Mouse (Mus musculus): ENCODE data around the gene Sppl3. TPM values are rescaled to one million over a fixed set of nuclear protein-coding genes. Genes with fewer than 3 reads are reported as not detected.

Sppl3 gene
- polyA plus RNA-seq, 1 experiment from 2014 or later: 39.9 TPM

DNA sequence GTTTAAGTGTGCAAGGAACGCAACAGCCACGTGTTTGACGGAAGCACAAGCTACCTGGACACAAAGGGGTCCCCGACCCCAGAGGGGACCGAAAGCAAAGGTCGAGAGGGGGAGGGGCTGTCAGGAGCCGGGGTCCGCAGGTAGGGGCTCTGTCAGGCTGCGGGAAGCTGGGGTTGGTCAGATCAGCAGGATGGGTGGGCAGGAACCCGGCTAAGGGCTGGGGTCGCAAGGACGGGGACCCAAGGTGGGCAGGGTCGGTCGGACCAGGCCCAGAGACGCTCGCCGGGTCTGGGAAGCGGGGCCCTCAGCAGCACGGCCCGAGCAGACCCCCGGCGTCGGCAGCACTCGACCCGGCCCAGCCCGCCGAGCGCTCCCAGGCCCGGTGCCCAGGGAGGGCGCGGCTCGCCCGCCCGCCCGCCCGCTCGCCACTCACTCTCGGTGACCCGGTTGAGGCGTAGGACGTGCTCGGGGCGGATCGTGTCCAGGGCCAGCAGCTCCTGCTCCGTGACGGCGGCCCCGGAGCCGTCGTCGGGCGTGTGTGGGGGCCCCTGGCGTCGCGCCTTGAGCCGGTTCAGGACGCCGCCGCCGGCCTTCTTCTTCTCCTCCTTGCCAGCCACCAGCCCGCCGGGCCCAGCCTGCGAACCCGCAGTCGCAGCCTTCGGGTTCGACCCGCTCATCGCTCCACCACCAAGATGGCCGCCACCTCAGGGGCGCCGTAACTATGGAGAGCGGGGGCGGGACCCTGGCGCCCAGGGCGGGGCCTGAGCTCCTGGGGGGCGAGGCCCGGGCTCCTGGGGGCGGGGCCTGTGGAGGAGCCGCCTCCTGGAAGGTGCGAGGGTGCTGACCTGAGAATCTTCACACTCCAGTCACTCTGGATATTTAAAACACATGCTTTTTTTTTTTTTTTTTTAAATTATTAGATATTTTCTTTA lies 123.6 kb downstream of the Sppl3 start, which contains the start of gene Unc119b:
Unc119b (minus strand) TSS at position 742 of the 932 bp plus-strand sequence.
- Histone ChIP-seq H3K4me3 (ENCODE audit: control insufficient read depth in 1 of 2, insufficient read depth in 1 of 2, low read depth in 1 of 2, low read length in 2 of 2) (peak within 1 kb of the TSS; percentile 58 to 62), H3K36me3 (ENCODE audit: control insufficient read depth, insufficient read depth, low read length) (peaks cover 7% of the 10 kb centered on the region), H3K9me3 (ENCODE audit: control insufficient read depth, low read length) (no peaks in the 10 kb centered on the region), H3K4me2 (ENCODE audit: low read length) (peak within 1 kb of the TSS; percentile 89), H3K4me1 (ENCODE audit: control insufficient read depth in 2 of 2, insufficient read depth in 2 of 2, low read length in 2 of 2) (peaks cover 7 to 17% of the 10 kb centered on the region in 2 experiments), H3K9ac (ENCODE audit: low read length) (peak within 1 kb of the TSS; percentile 80), H3K27ac (replicated peaks in 1 of 2; ENCODE audit: control insufficient read depth in 1 of 2, insufficient read depth in 1 of 2, low read depth in 2 of 2, low read length in 2 of 2) (no peak within 1 kb of the TSS), H3K27me3 (ENCODE audit: control insufficient read depth, insufficient read depth, low read length) (no peaks in the 10 kb centered on the region)
- under 1% methylated on average over 73 of the region's 81 CpGs for WGBS
- peak; percentile 92 for ATAC-seq (ENCODE audit: insufficient number of reproducible peaks, insufficient read depth, low FRiP score, low read depth)

DNA sequence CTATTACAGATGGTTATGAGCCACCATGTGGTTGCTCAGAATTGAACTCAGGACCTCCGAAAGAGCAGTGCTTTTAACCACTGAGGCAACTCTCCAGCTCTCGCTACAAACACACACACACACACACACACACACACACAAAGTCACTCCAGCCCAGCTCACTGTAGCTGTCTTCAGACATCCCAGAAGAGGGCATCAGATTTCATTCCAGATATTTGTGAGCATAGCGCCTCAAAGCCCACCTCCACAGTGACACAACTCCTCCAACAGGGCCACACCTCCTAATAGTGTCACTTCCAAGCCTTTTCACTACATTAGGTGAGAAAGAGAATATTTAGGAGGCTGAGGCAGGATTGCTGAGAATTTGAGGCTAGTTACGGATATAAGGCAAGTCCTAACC lies 128.2 kb downstream of the Sppl3 start:
- Histone ChIP-seq H3K27me3 (ENCODE audit: control insufficient read depth, insufficient read depth, low read length) (no peaks in the 10 kb centered on the region), H3K4me3 (ENCODE audit: control insufficient read depth in 1 of 2, insufficient read depth in 1 of 2, low read depth in 1 of 2, low read length in 2 of 2) (no peak overlapping the region), H3K4me1 (ENCODE audit: control insufficient read depth in 2 of 2, insufficient read depth in 2 of 2, low read length in 2 of 2) (peaks cover 1 to 3% of the 10 kb centered on the region in 2 experiments), H3K9me3 (ENCODE audit: control insufficient read depth, low read length) (no peaks in the 10 kb centered on the region), H3K27ac (replicated peaks in 1 of 2; ENCODE audit: control insufficient read depth in 1 of 2, insufficient read depth in 1 of 2, low read depth in 2 of 2, low read length in 2 of 2) (no peak overlapping the region), H3K4me2 (ENCODE audit: low read length) (no peak overlapping the region), H3K36me3 (ENCODE audit: control insufficient read depth, insufficient read depth, low read length) (peaks cover 10% of the 10 kb centered on the region), H3K9ac (ENCODE audit: low read length) (no peak overlapping the region)
- no peak for ATAC-seq (ENCODE audit: insufficient number of reproducible peaks, insufficient read depth, low FRiP score, low read depth)
- WGBS: 77% methylated on average over 4 of the region's 4 CpGs

- Histone ChIP-seq H3K4me3 (ENCODE audit: control insufficient read depth in 1 of 2, insufficient read depth in 1 of 2, low read depth in 1 of 2, low read length in 2 of 2) (no peak overlapping the region), H3K9me3 (ENCODE audit: control insufficient read depth, low read length) (no peaks in the 10 kb centered on the region), H3K27me3 (ENCODE audit: control insufficient read depth, insufficient read depth, low read length) (no peaks in the 10 kb centered on the region), H3K9ac (ENCODE audit: low read length) (no peak overlapping the region), H3K36me3 (ENCODE audit: control insufficient read depth, insufficient read depth, low read length) (peaks cover 25% of the 10 kb centered on the region), H3K4me1 (ENCODE audit: control insufficient read depth in 2 of 2, insufficient read depth in 2 of 2, low read length in 2 of 2) (peaks cover 0 to 3% of the 10 kb centered on the region in 2 experiments; a peak in 1 of 4 replicates), H3K4me2 (ENCODE audit: low read length) (no peak overlapping the region), H3K27ac (replicated peaks in 1 of 2; ENCODE audit: control insufficient read depth in 1 of 2, insufficient read depth in 1 of 2, low read depth in 2 of 2, low read length in 2 of 2) (no peak overlapping the region)
- WGBS: 67% methylated on average over 3 of the region's 3 CpGs
- ATAC-seq (ENCODE audit: insufficient number of reproducible peaks, insufficient read depth, low FRiP score, low read depth): no peak
Observed at GRCm38 (mm10) chr5:115140726-115141125, 129.8 kb downstream of the Sppl3 start.

DNA sequence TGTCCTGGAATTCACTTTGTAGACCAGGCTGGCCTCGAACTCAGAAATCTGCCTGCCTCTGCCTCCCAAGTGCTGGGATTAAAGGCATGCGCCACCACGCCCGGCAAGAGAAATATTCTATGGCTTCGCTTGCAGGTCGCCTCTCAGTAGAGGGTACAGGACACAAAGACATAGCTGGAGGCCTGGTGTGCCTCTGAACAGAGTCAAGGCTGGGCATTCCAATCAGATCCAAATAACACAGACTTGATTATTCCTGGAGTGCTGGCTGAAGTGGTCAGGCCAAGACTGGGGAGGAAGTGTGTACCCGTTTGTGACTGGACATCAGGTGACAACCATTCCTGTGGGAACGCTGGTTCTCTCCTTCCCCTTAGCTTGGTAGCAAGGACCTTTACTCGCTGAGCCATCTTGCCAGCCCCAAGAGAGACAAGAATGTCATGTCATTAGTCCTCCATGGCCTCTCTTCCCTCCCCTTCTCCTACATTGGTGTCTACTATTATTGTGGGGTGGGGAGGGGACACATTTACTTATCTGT lies 131.3 kb downstream of the Sppl3 start:
- H3K27ac ChIP-seq (replicated peaks in 1 of 2; ENCODE audit: control insufficient read depth in 1 of 2, insufficient read depth in 1 of 2, low read depth in 2 of 2, low read length in 2 of 2): no peak overlapping the region
- H3K27me3 ChIP-seq (ENCODE audit: control insufficient read depth, insufficient read depth, low read length): no peaks in the 10 kb centered on the region
- no peak for ATAC-seq (ENCODE audit: insufficient number of reproducible peaks, insufficient read depth, low FRiP score, low read depth)
- no peak overlapping the region for H3K4me3 ChIP-seq (ENCODE audit: control insufficient read depth in 1 of 2, insufficient read depth in 1 of 2, low read depth in 1 of 2, low read length in 2 of 2)
- no peaks in the 10 kb centered on the region for H3K9me3 ChIP-seq (ENCODE audit: control insufficient read depth, low read length)
- H3K36me3 ChIP-seq (ENCODE audit: control insufficient read depth, insufficient read depth, low read length): peaks cover 40% of the 10 kb centered on the region
- H3K4me1 ChIP-seq (ENCODE audit: control insufficient read depth in 2 of 2, insufficient read depth in 2 of 2, low read length in 2 of 2): peaks cover 0 to 3% of the 10 kb centered on the region in 2 experiments; a peak in 1 of 4 replicates
- no peak overlapping the region for H3K9ac ChIP-seq (ENCODE audit: low read length)
- no peak overlapping the region for H3K4me2 ChIP-seq (ENCODE audit: low read length)
- WGBS: 90% methylated on average over 9 of the region's 9 CpGs

GRCm38 (mm10) chr5:115143552-115143951 lies 132.6 kb downstream of the Sppl3 start:
- WGBS: 71% methylated on average over 10 of the region's 10 CpGs
- Histone ChIP-seq H3K4me3 (ENCODE audit: control insufficient read depth in 1 of 2, insufficient read depth in 1 of 2, low read depth in 1 of 2, low read length in 2 of 2) (no peak overlapping the region), H3K4me2 (ENCODE audit: low read length) (no peak overlapping the region), H3K9me3 (ENCODE audit: control insufficient read depth, low read length) (no peaks in the 10 kb centered on the region), H3K4me1 (ENCODE audit: control insufficient read depth in 2 of 2, insufficient read depth in 2 of 2, low read length in 2 of 2) (peaks cover 0 to 3% of the 10 kb centered on the region in 2 experiments; a peak in 1 of 4 replicates), H3K27ac (replicated peaks in 1 of 2; ENCODE audit: control insufficient read depth in 1 of 2, insufficient read depth in 1 of 2, low read depth in 2 of 2, low read length in 2 of 2) (no peak overlapping the region), H3K9ac (ENCODE audit: low read length) (no peak overlapping the region), H3K27me3 (ENCODE audit: control insufficient read depth, insufficient read depth, low read length) (no peaks in the 10 kb centered on the region), H3K36me3 (ENCODE audit: control insufficient read depth, insufficient read depth, low read length) (peaks cover 54% of the 10 kb centered on the region)
- no peak for ATAC-seq (ENCODE audit: insufficient number of reproducible peaks, insufficient read depth, low FRiP score, low read depth)

- Histone ChIP-seq H3K27me3 (ENCODE audit: control insufficient read depth, insufficient read depth, low read length) (no peaks in the 10 kb centered on the region), H3K4me1 (ENCODE audit: control insufficient read depth in 2 of 2, insufficient read depth in 2 of 2, low read length in 2 of 2) (peaks cover 0 to 3% of the 10 kb centered on the region in 2 experiments; a peak in 1 of 4 replicates), H3K4me2 (ENCODE audit: low read length) (no peak overlapping the region), H3K36me3 (ENCODE audit: control insufficient read depth, insufficient read depth, low read length) (peaks cover 62% of the 10 kb centered on the region), H3K4me3 (ENCODE audit: control insufficient read depth in 1 of 2, insufficient read depth in 1 of 2, low read depth in 1 of 2, low read length in 2 of 2) (no peak overlapping the region), H3K27ac (replicated peaks in 1 of 2; ENCODE audit: control insufficient read depth in 1 of 2, insufficient read depth in 1 of 2, low read depth in 2 of 2, low read length in 2 of 2) (no peak overlapping the region), H3K9me3 (ENCODE audit: control insufficient read depth, low read length) (no peaks in the 10 kb centered on the region), H3K9ac (ENCODE audit: low read length) (no peak overlapping the region)
- 69% methylated on average over 6 of the region's 6 CpGs for WGBS
- no peak for ATAC-seq (ENCODE audit: insufficient number of reproducible peaks, insufficient read depth, low FRiP score, low read depth)
Observed at GRCm38 (mm10) chr5:115144471-115144870, 133.5 kb downstream of the Sppl3 start.

GRCm38 (mm10) chr5:115145253-115145968 lies 134.5 kb downstream of the Sppl3 start:
- Histone ChIP-seq H3K27me3 (ENCODE audit: control insufficient read depth, insufficient read depth, low read length) (no peaks in the 10 kb centered on the region), H3K27ac (replicated peaks in 1 of 2; ENCODE audit: control insufficient read depth in 1 of 2, insufficient read depth in 1 of 2, low read depth in 2 of 2, low read length in 2 of 2) (no peak overlapping the region), H3K4me3 (ENCODE audit: control insufficient read depth in 1 of 2, insufficient read depth in 1 of 2, low read depth in 1 of 2, low read length in 2 of 2) (no peak overlapping the region), H3K9ac (ENCODE audit: low read length) (no peak overlapping the region), H3K9me3 (ENCODE audit: control insufficient read depth, low read length) (no peaks in the 10 kb centered on the region), H3K4me1 (ENCODE audit: control insufficient read depth in 2 of 2, insufficient read depth in 2 of 2, low read length in 2 of 2) (no peaks in the 10 kb centered on the region), H3K36me3 (ENCODE audit: control insufficient read depth, insufficient read depth, low read length) (peaks cover 71% of the 10 kb centered on the region), H3K4me2 (ENCODE audit: low read length) (no peak overlapping the region)
- 74% methylated on average over 11 of the region's 11 CpGs for WGBS
- ATAC-seq (ENCODE audit: insufficient number of reproducible peaks, insufficient read depth, low FRiP score, low read depth): no peak

All from heart, embryonic 14.5 days (tissue).